Mouse (Mus musculus) lung, embryonic 14.5 days (tissue): Measurements from ENCODE around the gene Celsr2. TPM values are rescaled to one million over a fixed set of nuclear protein-coding genes. Genes with fewer than 3 reads are reported as not detected.

Experiments
- ATAC-seq: fragments of 200-750 bp; cut with Nextera tagmentation; 2 replicates; pipeline ENCODE4 v1.8.0; 2017; ENCODE audit warnings: mild to moderate bottlenecking, moderate TSS enrichment, moderate library complexity; ENCODE audit not compliant: insufficient read depth
- DNase-seq: peaks from one replicate; pipeline ENCODE4 v3.0.0-alpha.2; 2015
- H3K27ac ChIP-seq: fragments of 300-500 bp; sonication (generic); 2 replicates; pipeline ENCODE4 v1.5.1; 2014; ENCODE audit warnings: low read depth, mild to moderate bottlenecking, moderate library complexity
- H3K27me3 ChIP-seq: fragments of 300-500 bp; sonication (generic); 2 replicates; pipeline ENCODE4 v1.6.1; 2014; ENCODE audit warnings: low read length, control low read depth; ENCODE audit not compliant: insufficient read depth
- H3K36me3 ChIP-seq: fragments of 300-500 bp; sonication (generic); 2 replicates; pipeline ENCODE4 v1.6.1; 2014; ENCODE audit warnings: control low read depth; ENCODE audit not compliant: insufficient read depth
- H3K4me1 ChIP-seq: fragments of 300-500 bp; sonication (generic); 2 replicates; pipeline ENCODE4 v1.6.1; 2014; ENCODE audit warnings: antibody characterized with exemption, control low read depth; ENCODE audit not compliant: insufficient read depth
- H3K4me2 ChIP-seq: fragments of 300-500 bp; sonication (generic); 2 replicates; pipeline ENCODE4 v1.6.1; 2014; ENCODE audit warnings: mild to moderate bottlenecking
- H3K4me3 ChIP-seq: fragments of 300-500 bp; sonication (generic); 2 replicates; pipeline ENCODE4 v1.5.1; 2014; ENCODE audit warnings: low read depth, low read length
- H3K9ac ChIP-seq: fragments of 300-500 bp; sonication (generic); 2 replicates; pipeline ENCODE4 v1.6.1; 2014
- H3K9me3 ChIP-seq: fragments of 300-500 bp; sonication (generic); 2 replicates; pipeline ENCODE4 v1.6.1; 2016; ENCODE audit warnings: low read depth, low read length, control low read depth
- CTCF ChIP-seq: IDR thresholded peaks from 2 replicates; pipeline ENCODE4 v1.5.1; 2016; ENCODE audit warnings: antibody characterized with exemption, low read depth
- WGBS: fragments of 180-500 bp; shearing (Covaris S2); extraction: QIAGEN DNeasy Blood & Tissue Kit; methylation state at CpG from one replicate; pipeline ENCODE4 v1.1.7; 2014; 5-methylcytosine and 5-hydroxymethylcytosine counted together
- polyA plus RNA-seq: library from polyadenylated mRNA; unstranded; fragments of >200 nt; fragmentation: Nextera tagmentation; extraction: Ambion mirVana; gene quantifications from 2 replicates; pipeline ENCODE4 v1.2.1, GENCODE M21; 2014

Gene Celsr2
- polyA plus RNA-seq, 1 experiment from 2014 or later, result 9.4 TPM

DNA sequence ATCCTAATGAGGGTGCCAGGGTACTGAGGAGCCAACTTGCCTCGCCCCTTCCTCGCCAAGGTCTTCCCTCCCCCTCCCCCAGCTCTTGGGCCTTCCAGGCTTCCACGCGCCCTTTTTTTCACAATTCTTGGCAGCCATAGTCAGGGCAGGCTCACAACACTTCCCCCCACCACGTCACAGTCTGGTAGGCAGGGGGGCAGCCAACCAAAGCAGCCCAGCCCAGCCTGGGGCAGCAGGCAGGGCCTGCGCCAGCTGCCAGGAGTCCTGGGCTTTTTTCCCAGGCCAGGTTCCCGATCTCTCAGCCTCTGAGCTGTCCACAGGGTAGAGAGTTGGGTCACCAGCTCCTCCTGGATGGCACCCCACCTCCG, 3.6 kb downstream of the Celsr2 start:
- H3K27ac ChIP-seq, result peak overlapping the region; percentile 6; the same call in 1 of the 2 replicates
- no peak overlapping the region for H3K4me3 ChIP-seq
- H3K9me3 ChIP-seq, result peaks cover 19% of the 10 kb centered on the region; the same call in 1 of the 2 replicates
- peaks cover 16% of the 10 kb centered on the region; the same call in 1 of the 2 replicates for H3K36me3 ChIP-seq
- H3K27me3 ChIP-seq, result peaks cover 14% of the 10 kb centered on the region; the same call in 1 of the 2 replicates
- WGBS, result 61% methylated on average over 8 of the region's 8 CpGs
- peak overlapping the region; percentile 6; the same call in 1 of the 2 replicates for H3K9ac ChIP-seq
- no peak for ATAC-seq
- 0 out of 2 replicates have a peak, but pooled peaks cover 6% of the 10 kb centered on the region for H3K4me1 ChIP-seq
- DNase-seq, result peak; percentile 39
- no peak for TF ChIP-seq CTCF
- H3K4me2 ChIP-seq, result peak overlapping the region; percentile 38; the same call in 1 of the 2 replicates

GRCm38 (mm10) chr3:108411026-108411753, 4.2 kb downstream of the Celsr2 start:
- H3K4me2 ChIP-seq, result peak overlapping the region; percentile 38
- H3K27ac ChIP-seq, result peak overlapping the region; percentile 12; the same call in 1 of the 2 replicates
- H3K27me3 ChIP-seq, result peaks cover 14% of the 10 kb centered on the region; the same call in 1 of the 2 replicates
- DNase-seq (no peak), ATAC-seq (no peak)
- 59% methylated on average over 5 of the region's 5 CpGs for WGBS
- H3K4me3 ChIP-seq, result no peak overlapping the region
- H3K4me1 ChIP-seq, result 0 out of 2 replicates have a peak, but pooled peaks cover 6% of the 10 kb centered on the region
- H3K9me3 ChIP-seq, result peaks cover 19% of the 10 kb centered on the region; the same call in 1 of the 2 replicates
- H3K9ac ChIP-seq, result 0 out of 2 replicates have a peak overlapping the region, but pooled peaks have one; percentile 20
- TF ChIP-seq CTCF, result no peak
- H3K36me3 ChIP-seq, result peaks cover 20% of the 10 kb centered on the region; the same call in 1 of the 2 replicates

DNA sequence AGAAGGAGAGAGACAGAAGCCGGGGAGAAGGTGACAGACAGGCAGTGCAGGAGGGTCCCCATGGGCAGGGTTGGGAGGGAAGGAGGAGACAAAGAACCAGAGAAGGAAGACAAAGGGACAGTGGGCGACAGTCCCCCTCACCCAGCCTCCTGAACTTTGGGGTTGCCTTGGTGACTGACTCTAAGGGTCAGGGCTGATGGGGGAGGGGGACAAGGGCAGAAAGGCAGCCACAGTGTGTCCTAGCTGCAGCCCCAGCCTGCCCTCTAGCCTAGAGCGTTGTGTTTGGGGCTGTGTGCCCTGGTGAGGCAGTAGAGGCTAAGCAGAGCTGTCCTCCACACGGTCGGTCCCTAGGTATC, 5.0 kb downstream of the Celsr2 start:
- DNase-seq (no peak), ATAC-seq (no peak)
- Histone ChIP-seq H3K9me3 (peaks cover 19% of the 10 kb centered on the region; the same call in 1 of the 2 replicates), H3K36me3 (peaks cover 20% of the 10 kb centered on the region; the same call in 1 of the 2 replicates), H3K4me2 (peak overlapping the region; percentile 38), H3K27ac (no peak overlapping the region), H3K9ac (0 out of 2 replicates have a peak overlapping the region, but pooled peaks have one; percentile 4), H3K4me1 (0 out of 2 replicates have a peak, but pooled peaks cover 6% of the 10 kb centered on the region), H3K27me3 (peaks cover 11% of the 10 kb centered on the region; the same call in 1 of the 2 replicates), H3K4me3 (no peak overlapping the region)
- 27% methylated on average over 5 of the region's 5 CpGs for WGBS
- no peak for TF ChIP-seq CTCF

- WGBS, result 49% methylated on average over 8 of the region's 8 CpGs
- 0 out of 2 replicates have a peak overlapping the region, but pooled peaks have one; percentile 1 for H3K4me2 ChIP-seq
- no peak for TF ChIP-seq CTCF
- no peak overlapping the region for H3K4me3 ChIP-seq
- peaks cover 20% of the 10 kb centered on the region; the same call in 1 of the 2 replicates for H3K36me3 ChIP-seq
- no peak for DNase-seq
- H3K9me3 ChIP-seq, result peaks cover 19% of the 10 kb centered on the region; the same call in 1 of the 2 replicates
- 0 out of 2 replicates have a peak, but pooled peaks cover 6% of the 10 kb centered on the region for H3K4me1 ChIP-seq
- ATAC-seq, result no peak
- peaks cover 5% of the 10 kb centered on the region; the same call in 1 of the 2 replicates for H3K27me3 ChIP-seq
- H3K9ac ChIP-seq, result no peak overlapping the region
- H3K27ac ChIP-seq, result no peak overlapping the region
Measured at GRCm38 (mm10) chr3:108409656-108410358, 5.5 kb downstream of the Celsr2 start.

DNA sequence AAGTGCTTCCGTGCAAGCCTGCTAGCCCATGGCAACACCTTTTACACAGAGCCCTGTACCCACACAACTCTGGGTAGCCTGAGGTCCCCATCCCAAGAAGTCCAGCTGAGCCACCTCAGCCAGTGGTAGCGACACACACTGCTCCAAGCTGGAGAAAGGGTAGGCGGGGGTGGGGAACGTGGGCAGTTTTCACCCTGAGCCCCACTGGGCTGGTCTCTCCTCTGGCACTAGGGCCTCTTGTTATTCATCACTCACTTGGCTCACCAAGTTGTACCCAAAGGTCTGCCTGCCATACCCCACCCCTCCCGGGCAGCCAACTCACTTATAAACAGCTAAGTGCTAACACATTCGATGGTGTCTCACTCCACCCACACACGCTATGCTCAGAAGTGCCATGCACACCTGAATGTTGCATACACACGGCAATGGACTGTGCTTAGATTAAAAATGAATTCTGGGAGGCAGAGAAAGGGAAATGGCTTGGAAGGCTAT, 6.8 kb downstream of the Celsr2 start:
- no peak for TF ChIP-seq CTCF
- 0 out of 2 replicates have a peak, but pooled peaks cover 6% of the 10 kb centered on the region for H3K4me1 ChIP-seq
- peaks cover 15% of the 10 kb centered on the region; the same call in 1 of the 2 replicates for H3K36me3 ChIP-seq
- peaks cover 9% of the 10 kb centered on the region; the same call in 1 of the 2 replicates for H3K9me3 ChIP-seq
- ATAC-seq (no peak), DNase-seq (no peak)
- no peak overlapping the region for H3K4me2 ChIP-seq
- 82% methylated on average over 8 of the region's 8 CpGs for WGBS
- no peak overlapping the region for H3K27ac ChIP-seq
- H3K27me3 ChIP-seq, result no peaks in the 10 kb centered on the region
- no peak overlapping the region for H3K9ac ChIP-seq
- no peak overlapping the region for H3K4me3 ChIP-seq

DNA sequence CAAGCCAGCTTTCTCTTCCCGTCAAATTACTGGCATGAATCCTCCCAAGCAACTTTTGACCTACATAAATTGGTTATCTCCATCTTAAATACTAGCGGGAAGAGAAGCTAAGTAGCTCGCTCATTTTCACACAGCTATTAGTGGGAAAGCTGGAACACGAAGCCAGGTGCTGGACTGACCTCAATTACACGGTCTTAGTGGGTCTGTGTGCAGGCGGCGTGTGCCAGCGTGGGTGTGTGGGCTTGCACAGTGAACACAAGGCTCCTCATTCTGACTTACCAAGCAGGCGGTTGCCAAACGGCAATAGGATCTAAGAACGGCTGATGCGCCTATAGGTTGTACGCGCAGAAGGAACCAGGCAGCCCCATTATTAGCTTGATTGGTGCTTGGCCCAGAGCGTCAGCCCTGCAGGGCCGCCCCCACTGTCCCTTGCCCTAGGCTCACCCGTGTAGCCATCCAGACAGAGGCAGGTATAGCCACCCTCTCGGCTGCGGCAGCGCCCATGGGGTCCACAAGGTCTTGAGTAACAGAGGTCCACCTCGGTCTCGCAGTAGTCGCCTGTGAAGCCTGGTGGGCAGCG, 9.0 kb downstream of the Celsr2 start:
- Histone ChIP-seq H3K9me3 (no peaks in the 10 kb centered on the region), H3K4me2 (no peak overlapping the region), H3K36me3 (peaks cover 5% of the 10 kb centered on the region; the same call in 1 of the 2 replicates), H3K27ac (no peak overlapping the region), H3K9ac (no peak overlapping the region), H3K4me3 (no peak overlapping the region), H3K27me3 (no peaks in the 10 kb centered on the region), H3K4me1 (no peaks in the 10 kb centered on the region)
- DNase-seq (no peak), ATAC-seq (no peak)
- WGBS, result 84% methylated on average over 24 of the region's 24 CpGs
- TF ChIP-seq CTCF, result no peak
